Mouse (Mus musculus) urinary bladder, postnatal 4 days (tissue): ENCODE results near the gene Bbof1.

Source experiments
- DNase-seq, 2 experiments: peaks; one replicate each; pipeline ENCODE4 v3.0.0; 2021 to 2022; ENCODE audit warnings: low spot score in 2 of 2

Gene Bbof1

DNA sequence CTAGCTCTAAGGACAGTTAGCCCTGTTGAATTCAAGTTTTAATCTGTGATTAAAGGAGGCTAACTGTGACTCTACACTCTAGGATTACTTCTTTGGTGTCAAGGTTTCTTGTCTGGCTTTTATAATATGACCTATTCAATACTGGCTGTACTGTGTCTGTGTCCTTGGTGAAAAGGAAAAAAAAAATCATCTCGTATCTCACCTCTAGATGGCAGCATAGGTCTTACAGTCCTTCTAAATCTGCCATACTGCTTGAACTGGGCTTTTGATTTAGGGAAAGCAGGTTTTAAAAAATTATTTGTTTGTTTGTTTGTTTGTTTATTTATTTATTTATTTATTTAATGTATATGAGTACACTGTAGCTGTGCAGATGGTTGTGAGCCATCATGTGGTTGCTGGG is 59.8 kb downstream of the Bbof1 start:
- no peak for DNase-seq

DNA sequence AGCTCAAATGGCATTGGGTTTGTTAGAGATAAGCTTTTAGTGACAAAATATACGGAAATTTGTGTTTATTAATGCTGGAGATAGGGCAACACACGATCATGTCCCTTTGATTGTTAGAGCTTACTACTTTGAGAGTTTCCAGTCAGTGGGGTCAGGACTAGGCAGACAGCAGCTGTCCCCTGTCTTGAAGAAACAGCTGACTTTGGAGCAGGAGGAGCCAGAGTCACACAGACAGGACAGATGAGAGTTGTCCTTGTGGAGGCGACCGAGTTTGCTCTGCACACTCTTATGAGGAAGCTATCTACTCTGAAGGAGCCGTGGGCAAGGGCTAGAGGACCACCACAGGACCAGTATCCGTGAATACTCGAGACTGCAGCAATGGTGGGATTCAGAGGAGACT is 70.1 kb downstream of the Bbof1 start:
- no peak for DNase-seq

DNA sequence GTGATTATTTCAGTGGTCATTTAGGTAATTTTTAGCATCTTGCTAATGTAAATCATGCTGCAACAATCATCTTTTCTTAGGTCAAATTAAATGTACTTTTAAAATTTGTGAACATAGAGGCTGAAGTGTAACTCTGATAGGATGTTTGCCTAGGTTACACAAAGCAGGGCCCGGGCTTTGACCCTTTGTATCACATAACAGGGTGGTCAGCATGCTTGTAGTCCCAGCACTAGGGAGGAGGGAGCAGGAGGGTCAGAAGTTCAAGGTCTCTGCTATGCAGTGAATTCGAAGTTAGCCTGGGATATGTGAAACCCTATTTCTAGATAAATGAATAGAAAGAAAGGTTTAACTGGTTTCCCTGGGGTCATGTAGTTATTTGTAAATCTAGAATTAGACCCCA is 72.4 kb downstream of the Bbof1 start:
- no peak for DNase-seq

DNA sequence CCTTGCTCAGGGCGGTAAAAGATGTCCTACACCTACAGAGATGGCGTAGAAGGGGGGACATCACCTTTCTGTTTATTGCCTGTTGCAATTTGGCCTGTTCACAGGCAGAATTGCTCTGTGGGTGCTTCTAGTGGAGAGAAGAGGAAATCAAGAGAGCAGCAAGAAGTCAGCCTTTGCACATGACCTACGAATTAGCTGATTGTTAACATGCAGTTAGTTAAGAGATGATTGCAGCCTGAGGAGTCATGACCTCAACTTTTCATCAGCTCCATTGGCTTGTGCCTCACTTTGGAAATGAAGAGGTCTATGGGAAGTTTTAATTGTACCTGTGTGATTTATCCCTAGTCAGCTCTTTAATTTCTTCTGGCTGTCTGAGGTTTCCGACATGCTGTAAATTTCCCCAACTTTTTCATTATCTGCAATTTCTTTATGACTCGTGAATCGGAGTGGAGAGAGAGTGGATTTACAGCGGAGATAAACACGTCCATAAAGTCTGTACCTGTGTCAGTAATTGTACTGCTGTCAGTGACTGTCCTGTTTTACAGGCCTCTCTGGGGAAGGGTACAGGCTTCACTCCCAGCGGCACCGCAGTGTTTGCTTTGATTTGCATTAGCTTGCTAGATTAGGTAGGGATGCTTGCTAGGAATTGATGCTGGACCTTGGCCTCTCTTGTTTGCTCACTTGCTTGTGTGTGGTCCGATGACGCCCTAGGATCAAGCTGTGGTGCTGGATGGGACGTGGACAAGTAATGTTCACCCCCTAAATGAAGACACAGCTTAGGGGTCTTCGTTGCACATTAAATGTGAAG is 74.1 kb downstream of the Bbof1 start:
- DNase-seq: no peak

GRCm38 (mm10) chr12:84487324-84488056 is 78.6 kb downstream of the Bbof1 start:
- DNase-seq: peak in 1 of 2 experiments; percentile 18
